Mouse (Mus musculus): ENCODE measurements around the gene Fndc4. TPM values are rescaled to one million over a fixed set of nuclear protein-coding genes. Genes with fewer than 3 reads are reported as not detected.
A peak's percentile ranks its signal among the peaks of the same experiment; 100 is the strongest.

Fndc4 gene
- polyA plus RNA-seq, 1 experiment from 2014 or later: 19.3 TPM

DNA sequence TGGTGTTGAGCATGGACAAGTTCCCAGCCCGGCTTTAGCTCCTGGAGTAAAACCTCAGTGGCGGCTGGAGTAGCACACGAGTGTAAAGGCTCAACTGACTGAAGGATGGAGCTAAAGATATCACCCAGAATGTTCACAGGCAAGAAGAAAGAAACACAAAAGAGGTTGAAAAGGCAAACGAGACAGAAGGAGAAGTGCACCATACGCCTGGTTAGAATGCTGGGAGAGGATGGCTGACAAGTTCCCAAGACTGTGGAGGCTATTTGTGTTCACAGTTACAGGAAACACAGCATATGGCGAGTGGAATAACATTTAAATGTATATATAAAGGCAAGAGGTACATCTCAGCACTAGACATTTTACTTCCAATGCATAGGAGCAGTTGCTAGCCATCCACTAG is 22.9 kb downstream of the Fndc4 start:
- Histone ChIP-seq H3K36me3 (ENCODE audit: control insufficient read depth, insufficient read depth, low read length) (peaks cover 6% of the 10 kb centered on the region; the same call in 1 of the 2 replicates), H3K4me2 (ENCODE audit: low read depth, low read length) (no peak overlapping the region), H3K27me3 (replicated peaks; ENCODE audit: control insufficient read depth, insufficient read depth, low read length) (no peaks in the 10 kb centered on the region), H3K27ac (ENCODE audit: low read length) (no peak overlapping the region), H3K9ac (ENCODE audit: low read depth, low read length) (no peak overlapping the region), H3K4me1 (ENCODE audit: control insufficient read depth, insufficient read depth, low read length) (no peaks in the 10 kb centered on the region), H3K9me3 (ENCODE audit: control insufficient read depth, low read length) (no peaks in the 10 kb centered on the region), H3K4me3 (ENCODE audit: low read length) (no peak overlapping the region)
- ATAC-seq: no peak
- WGBS: 90% methylated on average over 6 of the region's 6 CpGs

GRCm38 (mm10) chr5:31267686-31268085 is 28.2 kb downstream of the Fndc4 start:
- Histone ChIP-seq H3K27ac (ENCODE audit: low read length) (no peak overlapping the region), H3K4me1 (ENCODE audit: control insufficient read depth, insufficient read depth, low read length) (no peaks in the 10 kb centered on the region), H3K36me3 (ENCODE audit: control insufficient read depth, insufficient read depth, low read length) (peaks cover 6% of the 10 kb centered on the region; the same call in 1 of the 2 replicates), H3K4me2 (ENCODE audit: low read depth, low read length) (no peak overlapping the region), H3K9me3 (ENCODE audit: control insufficient read depth, low read length) (no peaks in the 10 kb centered on the region), H3K9ac (ENCODE audit: low read depth, low read length) (no peak overlapping the region), H3K27me3 (replicated peaks; ENCODE audit: control insufficient read depth, insufficient read depth, low read length) (no peaks in the 10 kb centered on the region), H3K4me3 (ENCODE audit: low read length) (no peak overlapping the region)
- no peak for ATAC-seq
- 78% methylated on average over 6 of the region's 6 CpGs for WGBS

DNA sequence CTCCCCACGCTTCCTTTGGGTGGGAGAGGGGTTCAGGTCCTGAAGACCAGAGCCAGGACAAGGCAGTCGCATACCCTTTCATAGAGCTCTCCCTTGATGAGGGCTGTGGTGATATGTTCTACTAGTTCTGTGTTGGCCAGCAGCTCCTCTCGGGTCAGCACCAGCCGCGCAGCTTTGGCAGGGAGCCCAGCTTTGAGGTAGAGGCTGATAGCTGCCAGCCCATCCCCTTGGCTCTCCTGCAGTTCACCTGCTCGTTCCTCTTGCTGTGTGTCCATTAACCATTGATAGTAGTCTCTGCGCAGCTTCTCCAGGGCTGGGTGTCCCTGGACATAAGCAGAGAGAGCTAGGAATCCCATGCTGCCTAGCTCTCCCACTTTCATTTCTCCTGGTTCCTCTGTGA is 29.8 kb downstream of the Fndc4 start:
- no peak overlapping the region for H3K4me2 ChIP-seq (ENCODE audit: low read depth, low read length)
- H3K27ac ChIP-seq (ENCODE audit: low read length): no peak overlapping the region
- H3K4me1 ChIP-seq (ENCODE audit: control insufficient read depth, insufficient read depth, low read length): no peaks in the 10 kb centered on the region
- H3K9ac ChIP-seq (ENCODE audit: low read depth, low read length): no peak overlapping the region
- H3K9me3 ChIP-seq (ENCODE audit: control insufficient read depth, low read length): no peaks in the 10 kb centered on the region
- H3K36me3 ChIP-seq (ENCODE audit: control insufficient read depth, insufficient read depth, low read length): peaks cover 6% of the 10 kb centered on the region; the same call in 1 of the 2 replicates
- no peaks in the 10 kb centered on the region for H3K27me3 ChIP-seq (replicated peaks; ENCODE audit: control insufficient read depth, insufficient read depth, low read length)
- 87% methylated on average over 7 of the region's 7 CpGs for WGBS
- ATAC-seq: no peak
- no peak overlapping the region for H3K4me3 ChIP-seq (ENCODE audit: low read length)

- 86% methylated on average over 11 of the region's 11 CpGs for WGBS
- H3K4me3 ChIP-seq (ENCODE audit: low read length): no peak overlapping the region
- ATAC-seq: no peak
Observed at GRCm38 (mm10) chr5:31257616-31258015, 38.3 kb downstream of the Fndc4 start.

DNA sequence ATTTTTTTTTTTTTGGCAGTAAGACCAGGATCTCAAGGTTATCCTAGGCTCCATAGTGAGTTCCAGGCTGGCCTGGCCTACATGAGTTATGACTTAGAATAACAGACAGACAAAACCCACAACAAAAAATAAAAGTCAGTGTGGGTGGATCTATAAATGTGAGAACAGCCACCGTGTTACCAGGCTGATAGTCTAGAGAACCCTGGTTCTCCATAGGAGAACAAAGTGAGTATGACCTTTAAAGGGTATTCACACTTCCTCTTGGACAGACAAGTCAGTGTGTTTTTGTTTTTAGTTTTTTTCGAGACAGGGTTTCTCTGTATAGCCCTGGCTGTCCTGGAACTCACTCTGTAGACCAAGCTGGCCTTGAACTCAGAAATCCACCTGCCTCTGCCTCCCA is 39.9 kb downstream of the Fndc4 start:
- H3K4me1 ChIP-seq (ENCODE audit: control insufficient read depth, insufficient read depth, low read length): peaks cover 6% of the 10 kb centered on the region; the same call in 1 of the 2 replicates
- H3K36me3 ChIP-seq (ENCODE audit: control insufficient read depth, insufficient read depth, low read length): 0 out of 2 replicates have a peak, but pooled peaks cover 4% of the 10 kb centered on the region
- no peaks in the 10 kb centered on the region for H3K9me3 ChIP-seq (ENCODE audit: control insufficient read depth, low read length)
- no peak for ATAC-seq
- H3K27ac ChIP-seq (ENCODE audit: low read length): no peak overlapping the region
- 83% methylated on average over 2 of the region's 2 CpGs for WGBS
- no peaks in the 10 kb centered on the region for H3K27me3 ChIP-seq (replicated peaks; ENCODE audit: control insufficient read depth, insufficient read depth, low read length)
- H3K4me3 ChIP-seq (ENCODE audit: low read length): no peak overlapping the region
- H3K4me2 ChIP-seq (ENCODE audit: low read depth, low read length): no peak overlapping the region
- no peak overlapping the region for H3K9ac ChIP-seq (ENCODE audit: low read depth, low read length)

More at GRCm38 (mm10) chr5:31257616-31258015, 38.3 kb downstream of the Fndc4 start:
- Histone ChIP-seq H3K27me3 (replicated peaks; ENCODE audit: control insufficient read depth, insufficient read depth, low read length) (no peaks in the 10 kb centered on the region), H3K27ac (ENCODE audit: low read length) (no peak overlapping the region), H3K9me3 (ENCODE audit: control insufficient read depth, low read length) (no peaks in the 10 kb centered on the region), H3K36me3 (ENCODE audit: control insufficient read depth, insufficient read depth, low read length) (no peaks in the 10 kb centered on the region), H3K4me2 (ENCODE audit: low read depth, low read length) (no peak overlapping the region), H3K4me1 (ENCODE audit: control insufficient read depth, insufficient read depth, low read length) (peaks cover 6% of the 10 kb centered on the region; the same call in 1 of the 2 replicates), H3K9ac (ENCODE audit: low read depth, low read length) (no peak overlapping the region)

GRCm38 (mm10) chr5:31255381-31255780 is 40.5 kb downstream of the Fndc4 start:
- no peaks in the 10 kb centered on the region for H3K27me3 ChIP-seq (replicated peaks; ENCODE audit: control insufficient read depth, insufficient read depth, low read length)
- 91% methylated on average over 2 of the region's 2 CpGs for WGBS
- no peak for ATAC-seq

DNA sequence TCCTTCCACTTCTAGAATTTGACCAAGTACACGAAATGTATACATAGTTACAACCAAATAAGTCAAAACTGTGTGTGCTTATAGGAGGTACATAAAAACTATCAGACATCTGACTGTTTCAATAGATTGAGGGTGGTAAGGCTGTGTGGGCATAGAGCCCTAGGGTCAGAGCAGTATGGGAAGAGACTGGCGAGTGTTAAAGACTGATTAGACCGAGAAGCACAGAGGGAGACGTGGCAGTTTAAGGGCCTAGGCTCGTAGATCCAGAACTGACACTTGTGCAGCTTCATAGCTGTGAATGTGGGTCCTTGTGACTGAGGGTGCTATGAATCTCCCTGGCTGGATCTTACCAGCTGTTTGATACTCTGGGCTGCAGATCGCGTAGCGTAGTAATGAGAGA is 41.0 kb downstream of the Fndc4 start:
- 0 out of 2 replicates have a peak overlapping the region, but pooled peaks have one; percentile 0 for H3K9ac ChIP-seq (ENCODE audit: low read depth, low read length)
- H3K4me1 ChIP-seq (ENCODE audit: control insufficient read depth, insufficient read depth, low read length): peaks cover 6% of the 10 kb centered on the region; the same call in 1 of the 2 replicates
- no peaks in the 10 kb centered on the region for H3K9me3 ChIP-seq (ENCODE audit: control insufficient read depth, low read length)
- H3K27ac ChIP-seq (ENCODE audit: low read length): peak overlapping the region; percentile 84
- no peak overlapping the region for H3K4me3 ChIP-seq (ENCODE audit: low read length)
- H3K27me3 ChIP-seq (replicated peaks; ENCODE audit: control insufficient read depth, insufficient read depth, low read length): no peaks in the 10 kb centered on the region
- no peak overlapping the region for H3K4me2 ChIP-seq (ENCODE audit: low read depth, low read length)
- H3K36me3 ChIP-seq (ENCODE audit: control insufficient read depth, insufficient read depth, low read length): 0 out of 2 replicates have a peak, but pooled peaks cover 5% of the 10 kb centered on the region
- ATAC-seq: no peak
- 73% methylated on average over 8 of the region's 8 CpGs for WGBS

More at GRCm38 (mm10) chr5:31255381-31255780, 40.5 kb downstream of the Fndc4 start:
- Histone ChIP-seq H3K9me3 (ENCODE audit: control insufficient read depth, low read length) (no peaks in the 10 kb centered on the region), H3K4me1 (ENCODE audit: control insufficient read depth, insufficient read depth, low read length) (peaks cover 6% of the 10 kb centered on the region; the same call in 1 of the 2 replicates), H3K4me2 (ENCODE audit: low read depth, low read length) (no peak overlapping the region), H3K4me3 (ENCODE audit: low read length) (no peak overlapping the region), H3K36me3 (ENCODE audit: control insufficient read depth, insufficient read depth, low read length) (0 out of 2 replicates have a peak, but pooled peaks cover 5% of the 10 kb centered on the region), H3K9ac (ENCODE audit: low read depth, low read length) (no peak overlapping the region), H3K27ac (ENCODE audit: low read length) (no peak overlapping the region)

DNA sequence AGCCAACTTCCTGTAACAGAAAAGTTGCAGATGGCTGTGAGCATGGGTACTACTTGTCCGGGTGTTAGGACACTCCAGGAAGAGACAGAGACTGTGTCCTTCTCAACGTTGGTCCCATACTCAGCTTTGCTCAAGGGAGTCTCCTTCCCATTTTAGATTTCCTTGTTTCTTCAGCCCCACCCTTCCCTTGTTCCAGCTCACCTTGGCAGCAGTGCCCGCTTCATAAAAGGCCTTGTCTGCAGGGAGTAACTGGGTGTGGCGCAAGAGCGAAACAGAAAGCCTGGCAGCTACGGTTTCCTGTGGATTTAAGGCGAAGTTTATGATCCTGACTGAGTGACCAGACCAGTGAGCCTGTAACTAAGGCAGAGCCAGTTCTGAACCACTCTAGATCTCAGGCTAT is 41.4 kb downstream of the Fndc4 start:
- no peaks in the 10 kb centered on the region for H3K9me3 ChIP-seq (ENCODE audit: control insufficient read depth, low read length)

GRCm38 (mm10) chr5:31253806-31254205 is 42.1 kb downstream of the Fndc4 start:
- Histone ChIP-seq H3K27me3 (replicated peaks; ENCODE audit: control insufficient read depth, insufficient read depth, low read length) (no peaks in the 10 kb centered on the region), H3K4me1 (ENCODE audit: control insufficient read depth, insufficient read depth, low read length) (peaks cover 6% of the 10 kb centered on the region; the same call in 1 of the 2 replicates), H3K36me3 (ENCODE audit: control insufficient read depth, insufficient read depth, low read length) (0 out of 2 replicates have a peak, but pooled peaks cover 5% of the 10 kb centered on the region), H3K4me2 (ENCODE audit: low read depth, low read length) (peak overlapping the region; percentile 60), H3K4me3 (ENCODE audit: low read length) (peak overlapping the region; percentile 6; the same call in 1 of the 2 replicates), H3K9me3 (ENCODE audit: control insufficient read depth, low read length) (no peaks in the 10 kb centered on the region), H3K27ac (ENCODE audit: low read length) (peak overlapping the region; percentile 84), H3K9ac (ENCODE audit: low read depth, low read length) (peak overlapping the region; percentile 0; the same call in 1 of the 2 replicates)
- 91% methylated on average over 8 of the region's 8 CpGs for WGBS
- no peak for ATAC-seq

More for the DNA sequence above, 41.4 kb downstream of the Fndc4 start:
- Histone ChIP-seq H3K36me3 (ENCODE audit: control insufficient read depth, insufficient read depth, low read length) (0 out of 2 replicates have a peak, but pooled peaks cover 5% of the 10 kb centered on the region), H3K4me1 (ENCODE audit: control insufficient read depth, insufficient read depth, low read length) (peaks cover 6% of the 10 kb centered on the region; the same call in 1 of the 2 replicates), H3K27me3 (replicated peaks; ENCODE audit: control insufficient read depth, insufficient read depth, low read length) (no peaks in the 10 kb centered on the region), H3K4me3 (ENCODE audit: low read length) (peak overlapping the region; percentile 6; the same call in 1 of the 2 replicates), H3K4me2 (ENCODE audit: low read depth, low read length) (peak overlapping the region; percentile 60), H3K9ac (ENCODE audit: low read depth, low read length) (peak overlapping the region; percentile 0; the same call in 1 of the 2 replicates), H3K27ac (ENCODE audit: low read length) (peak overlapping the region; percentile 84)
- ATAC-seq: peak; percentile 64
- WGBS: 52% methylated on average over 7 of the region's 7 CpGs

Data from intestine, embryonic 16.5 days (tissue).